Mouse (Mus musculus) testis, postnatal 10 days (tissue): ENCODE data around the gene Mapk14.
"Not testable (repeated sequence)": the region's sequence is repeated elsewhere in the genome, so short reads cannot be mapped to it uniquely, and the experiment has no call there.

Source experiments
- DNase-seq: peaks from one replicate; pipeline ENCODE4 v3.0.0; 2021; ENCODE audit warnings: low spot score

Gene Mapk14

DNA sequence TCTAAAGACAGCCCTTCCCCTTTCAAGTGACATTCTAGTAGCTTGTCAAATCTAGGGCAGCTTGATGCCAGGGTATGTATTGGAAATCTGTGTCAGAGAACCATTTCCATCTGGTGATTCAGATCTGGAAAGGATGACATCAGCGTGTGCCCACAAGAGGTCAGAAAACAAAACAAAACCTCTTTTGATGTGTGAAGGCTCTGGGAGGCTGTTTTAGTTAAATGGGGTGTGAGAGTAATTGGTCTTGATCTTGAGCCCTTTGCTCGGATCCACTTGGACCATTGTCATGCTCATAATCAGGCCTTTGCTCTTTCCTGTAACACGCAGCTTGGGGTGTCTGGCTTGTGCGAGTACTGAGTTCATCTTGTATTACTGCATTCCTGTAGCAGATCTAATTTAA, 7.1 kb downstream of the Mapk14 start:
- DNase-seq = no peak

GRCm38 (mm10) chr17:28698672-28699071, 7.5 kb downstream of the Mapk14 start:
- DNase-seq = no peak

GRCm38 (mm10) chr17:28699789-28700188, 8.7 kb downstream of the Mapk14 start:
- DNase-seq = no peak

GRCm38 (mm10) chr17:28701171-28701570, 10.0 kb downstream of the Mapk14 start:
- no peak for DNase-seq

GRCm38 (mm10) chr17:28701737-28702136, 10.6 kb downstream of the Mapk14 start:
- DNase-seq = no peak

- no peak for DNase-seq
Measured at GRCm38 (mm10) chr17:28702646-28703045, 11.5 kb downstream of the Mapk14 start.

- DNase-seq = no peak
Measured at GRCm38 (mm10) chr17:28706697-28707096, 15.6 kb downstream of the Mapk14 start.

- no peak for DNase-seq
Measured at GRCm38 (mm10) chr17:28707136-28707627, 16.1 kb downstream of the Mapk14 start.

DNA sequence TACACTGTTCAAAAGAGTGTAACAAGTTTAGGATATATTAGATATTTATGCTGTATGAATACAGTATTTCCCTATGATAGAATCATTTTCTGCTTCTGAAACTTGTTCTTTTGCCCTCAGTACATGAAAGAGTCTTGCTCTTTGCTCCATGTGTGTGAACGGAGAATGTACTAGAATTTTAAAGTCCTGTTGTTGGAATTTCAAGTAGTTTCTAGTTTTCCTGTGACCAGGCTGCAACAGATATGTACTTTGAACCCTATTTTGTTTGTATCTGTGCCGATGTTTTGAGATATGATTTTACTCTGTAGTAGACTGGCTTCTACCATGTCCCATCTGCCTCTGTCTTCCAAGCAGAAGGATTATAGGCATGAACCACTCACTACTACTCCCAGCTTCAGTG, 16.7 kb downstream of the Mapk14 start:
- no peak for DNase-seq

DNA sequence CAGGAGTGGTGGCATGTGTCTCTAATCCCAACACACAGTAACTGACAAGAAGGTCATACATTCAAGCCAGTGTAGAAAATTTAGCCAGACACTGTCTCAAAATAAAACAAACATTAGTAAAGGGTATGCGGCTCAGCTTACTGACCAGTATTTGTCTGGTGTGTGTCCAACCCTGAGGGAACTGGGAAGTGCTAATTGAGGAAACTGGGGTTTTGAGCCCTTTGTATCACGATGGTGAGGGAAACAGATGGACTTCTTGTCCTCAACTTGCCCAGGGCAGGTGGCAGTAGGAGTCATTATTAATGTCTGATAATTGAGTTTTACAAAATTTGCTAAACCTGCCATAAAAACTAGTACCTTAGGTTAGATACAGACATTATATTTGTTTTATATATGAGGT, 17.9 kb downstream of the Mapk14 start:
- no peak for DNase-seq

GRCm38 (mm10) chr17:28709552-28710290, 18.6 kb downstream of the Mapk14 start:
- DNase-seq = no peak

DNA sequence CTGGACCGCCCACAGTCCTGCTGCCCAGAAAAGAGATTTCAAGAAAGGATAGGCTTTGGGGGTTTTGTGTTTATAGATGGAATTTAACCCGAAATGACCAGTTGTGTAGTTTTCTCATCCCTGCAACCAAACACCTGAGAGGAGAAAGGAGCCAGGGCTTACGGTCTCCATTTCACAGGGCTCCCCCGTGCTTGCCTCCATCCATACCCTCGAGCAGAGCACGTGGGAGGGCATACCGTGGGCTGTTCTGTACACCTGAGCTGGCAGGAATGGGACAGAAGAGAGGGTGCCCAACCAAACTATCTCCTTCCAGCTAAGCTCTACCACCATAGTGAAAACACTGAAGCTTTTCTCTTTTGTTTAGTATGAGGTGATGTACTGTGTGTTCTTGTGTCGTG, 19.2 kb downstream of the Mapk14 start:
- no peak for DNase-seq

DNA sequence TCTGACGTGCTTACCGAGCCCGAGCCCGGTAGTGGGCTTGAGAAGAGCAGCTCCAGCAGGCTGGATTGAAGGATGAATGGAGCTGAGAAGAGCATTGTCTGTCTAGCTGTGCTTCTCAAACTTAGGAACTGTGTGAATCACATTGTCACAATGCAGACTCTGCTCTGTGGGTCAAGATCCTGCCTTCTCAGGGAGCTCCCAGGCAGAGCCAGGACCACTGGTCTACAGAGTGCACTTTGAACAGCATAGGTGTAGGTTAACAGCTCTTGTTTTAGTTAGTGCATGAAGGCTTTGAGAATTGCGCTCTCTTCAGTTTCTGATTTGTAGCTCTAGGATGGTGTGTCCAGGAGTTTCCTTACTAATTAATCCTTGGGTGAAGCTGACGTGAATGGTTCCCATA, 20.1 kb downstream of the Mapk14 start:
- DNase-seq = no peak

- no peak for DNase-seq
Measured at GRCm38 (mm10) chr17:28712305-28712704, 21.2 kb downstream of the Mapk14 start.

DNA sequence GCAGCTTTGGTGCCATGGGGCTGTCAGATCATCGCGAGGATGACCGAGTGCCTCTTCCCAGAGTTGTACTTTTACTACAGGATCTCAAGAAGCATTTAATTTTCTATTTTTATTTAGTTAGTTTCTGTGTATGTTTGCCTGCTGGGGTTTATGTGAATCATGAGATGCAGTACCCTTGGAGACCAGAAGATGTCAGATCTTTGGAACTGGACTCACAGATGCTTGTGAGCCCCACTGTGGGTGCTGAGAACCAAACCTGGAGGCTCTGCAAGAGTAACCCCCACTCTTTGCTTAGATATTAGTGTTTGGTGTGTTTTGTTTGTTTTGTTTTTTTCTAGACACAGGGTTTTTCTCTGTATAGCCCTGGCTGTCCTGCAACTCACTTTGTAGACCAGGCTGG, 22.9 kb downstream of the Mapk14 start:
- no peak for DNase-seq

GRCm38 (mm10) chr17:28715832-28716548, 24.9 kb downstream of the Mapk14 start:
- no peak for DNase-seq

DNA sequence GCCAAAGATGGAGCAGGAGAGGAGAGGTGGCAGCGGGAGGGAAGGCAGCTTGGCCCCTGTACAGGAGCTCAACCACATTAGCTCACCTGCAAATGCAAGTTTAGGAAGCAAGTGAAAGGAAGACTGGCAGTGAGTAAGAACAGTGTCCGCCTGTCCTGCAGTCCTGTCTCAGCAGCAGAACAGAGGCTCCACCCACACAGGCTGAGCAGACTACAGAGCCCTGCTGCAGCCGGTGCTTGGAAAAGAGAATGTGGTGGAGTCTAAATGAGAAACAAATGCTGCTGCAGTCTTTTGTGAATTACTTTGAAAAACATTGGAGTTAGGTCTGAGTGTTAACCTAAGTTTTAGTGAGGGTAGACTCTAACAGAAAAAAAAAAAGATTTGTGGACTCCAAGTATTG, 26.4 kb downstream of the Mapk14 start:
- DNase-seq = no peak

- DNase-seq = no peak
Measured at GRCm38 (mm10) chr17:28725783-28726182, 34.7 kb downstream of the Mapk14 start, which contains the start of gene AC170998.1. Gene AC170998.1, plus strand, starts transcription at chr17:28726083.

- not testable (repeated sequence) for DNase-seq
Measured at GRCm38 (mm10) chr17:28727511-28727910, 36.4 kb downstream of the Mapk14 start.

DNA sequence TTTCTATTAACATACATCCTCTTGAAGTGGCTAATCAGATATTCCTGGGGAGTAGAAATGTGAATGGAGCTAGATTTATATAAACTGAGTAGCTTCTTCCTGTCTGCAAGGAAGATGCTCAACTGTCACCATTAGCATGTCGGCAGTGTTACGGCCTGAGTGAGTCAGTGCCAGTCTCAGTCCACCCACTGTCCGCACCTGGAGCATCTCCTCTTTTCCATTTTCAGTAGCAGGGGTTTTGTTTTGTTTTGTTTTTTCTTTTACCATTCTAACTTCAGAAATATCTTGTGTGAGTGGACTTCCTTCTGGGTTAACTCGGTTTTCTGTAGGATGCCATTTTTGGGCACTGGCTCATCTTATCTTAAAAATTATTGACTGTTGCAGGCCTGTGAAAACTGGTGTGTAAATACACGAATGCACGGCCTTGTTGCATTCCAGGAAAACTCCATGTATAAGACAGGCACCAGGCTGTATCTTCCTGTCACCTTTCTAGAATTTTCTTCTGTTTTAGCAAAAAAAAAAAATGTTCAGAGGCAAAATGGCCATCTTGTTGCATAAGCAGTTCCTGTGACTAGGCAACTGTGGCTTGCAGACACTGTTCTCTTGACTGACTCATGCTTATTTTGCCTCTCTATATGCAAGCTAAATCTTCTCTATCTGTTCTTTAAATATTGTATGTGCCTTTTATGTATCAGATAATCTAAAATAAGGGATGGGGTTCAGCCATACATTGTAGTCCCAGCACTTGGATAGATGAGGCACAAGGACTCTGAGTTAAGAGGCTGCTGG, 44.4 kb downstream of the Mapk14 start:
- DNase-seq = no peak

GRCm38 (mm10) chr17:28736486-28736885, 45.4 kb downstream of the Mapk14 start:
- DNase-seq = no peak

DNA sequence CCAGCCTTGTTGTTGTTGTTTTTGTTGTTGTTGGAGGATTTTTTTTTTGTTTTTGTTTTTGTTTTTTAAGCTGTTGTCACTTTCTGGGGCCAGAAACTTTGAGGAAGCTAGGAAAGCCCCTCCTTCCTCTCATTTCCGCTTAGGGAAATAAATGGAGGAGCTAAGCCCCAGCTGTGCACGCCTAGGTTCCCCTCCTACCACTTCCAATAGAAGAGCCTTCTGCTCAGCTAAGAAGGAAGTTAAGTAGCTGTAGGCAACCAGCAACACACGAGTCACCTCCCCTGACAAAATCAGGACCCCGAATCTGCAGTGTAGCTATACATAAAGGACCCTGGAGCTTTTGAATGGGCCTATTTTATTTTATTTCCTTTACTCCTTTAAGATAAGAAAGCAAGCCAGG, 46.8 kb downstream of the Mapk14 start:
- DNase-seq = no peak

GRCm38 (mm10) chr17:28739244-28739643, 48.1 kb downstream of the Mapk14 start:
- DNase-seq = no peak
